ENCODE assay signal across 8 mouse cellular contexts in genomic region chr13:63260753-63261631, GRCm38 (mm10).
A peak's percentile ranks its signal among the peaks of the same experiment; 100 is the strongest.
DNase-seq lines count a peak whose midpoint lies in the region; ATAC-seq and TF ChIP-seq lines count a peak whose summit lies in the region.

No protein-coding gene starts in this region.

- WGBS in hindbrain, embryonic 10.5 days: 72% methylated on average over 18 of the region's 18 CpGs

- peaks cover 13% of the 10 kb centered on the region; the same call in 1 of the 2 replicates for H3K36me3 ChIP-seq in hindbrain, embryonic 10.5 days

- H3K27me3 ChIP-seq in hindbrain, embryonic 10.5 days (ENCODE audit: insufficient read depth, poor library complexity, severe bottlenecking): no peaks in the 10 kb centered on the region

- H3K9me3 ChIP-seq in hindbrain, embryonic 10.5 days: no peaks in the 10 kb centered on the region

- no peak for TF ChIP-seq POLR2A in cortical plate, adult 2 months (IDR thresholded peaks at IDR 0.05; ENCODE audit: extremely low read depth, insufficient read depth, low read length)

- no peak overlapping the region for H3K4me3 ChIP-seq in layer of hippocampus, adult 2 months
- H3K4me3 ChIP-seq in cortical plate, adult 2 months (ENCODE audit: insufficient read depth, low read length): no peak overlapping the region
- H3K4me3 ChIP-seq in hindbrain, embryonic 10.5 days: no peak overlapping the region

- peak overlapping the region; percentile 59 for H3K27ac ChIP-seq in layer of hippocampus, adult 2 months
- H3K27ac ChIP-seq in cortical plate, adult 2 months (ENCODE audit: insufficient read depth, low read length): 0 out of 2 replicates have a peak overlapping the region, but pooled peaks have one; percentile 4
- H3K27ac ChIP-seq in hindbrain, embryonic 10.5 days: peak overlapping the region; percentile 69

- no peak for DNase-seq in layer of hippocampus, adult 2 months (ENCODE audit: low spot score in 2 of 2)
- DNase-seq in layer of hippocampus, postnatal 36 days: no peak
- DNase-seq in hindbrain, embryonic 10.5 days (ENCODE audit: low spot score): no peak
- DNase-seq in thymus, postnatal 4 days: peak; percentile 72
- no peak for DNase-seq in adrenal gland, adult 8-10 months
- no peak for DNase-seq in natural killer cell, adult 2 months (ENCODE audit: low spot score in 2 of 2)

- peak; percentile 20; the same call in 1 of the 2 replicates for ATAC-seq in megakaryocyte-erythroid progenitor cell, adult 5-6 weeks (replicated peaks; ENCODE audit: low FRiP score, low TSS enrichment, poor library complexity, severe bottlenecking)

- TF ChIP-seq CTCF in layer of hippocampus, adult 2 months (conservative IDR thresholded peaks at IDR 0.05): no peak
- no peak for TF ChIP-seq CTCF in cortical plate, adult 2 months (IDR thresholded peaks at IDR 0.05; ENCODE audit: extremely low read depth, insufficient read depth, low read length)

- H3K4me1 ChIP-seq in cortical plate, adult 2 months (ENCODE audit: control insufficient read depth, insufficient read depth, low read length): peaks cover 26% of the 10 kb centered on the region
- H3K4me1 ChIP-seq in hindbrain, embryonic 10.5 days (replicated peaks): peaks cover 34% of the 10 kb centered on the region

Comparison
In these comparisons a context has a peak if more than half of its experiments do, and no peak if none do; other contexts are left out.
1. H3K27ac ChIP-seq: peak in every context shown above with its lines; median percentile 69 in hindbrain, embryonic 10.5 days; 59 in layer of hippocampus, adult 2 months; 4 in cortical plate, adult 2 months.